Mouse (Mus musculus) cerebral cortex, adult 2 months (tissue): Measurements from ENCODE around the gene Glyr1.

ENCODE experiments used
- WGBS: fragments of 180-500 bp; shearing (Covaris S2); methylation state at CpG from one replicate; pipeline ENCODE4 v1.1.7; 2018; 5-methylcytosine and 5-hydroxymethylcytosine counted together

Gene Glyr1

DNA sequence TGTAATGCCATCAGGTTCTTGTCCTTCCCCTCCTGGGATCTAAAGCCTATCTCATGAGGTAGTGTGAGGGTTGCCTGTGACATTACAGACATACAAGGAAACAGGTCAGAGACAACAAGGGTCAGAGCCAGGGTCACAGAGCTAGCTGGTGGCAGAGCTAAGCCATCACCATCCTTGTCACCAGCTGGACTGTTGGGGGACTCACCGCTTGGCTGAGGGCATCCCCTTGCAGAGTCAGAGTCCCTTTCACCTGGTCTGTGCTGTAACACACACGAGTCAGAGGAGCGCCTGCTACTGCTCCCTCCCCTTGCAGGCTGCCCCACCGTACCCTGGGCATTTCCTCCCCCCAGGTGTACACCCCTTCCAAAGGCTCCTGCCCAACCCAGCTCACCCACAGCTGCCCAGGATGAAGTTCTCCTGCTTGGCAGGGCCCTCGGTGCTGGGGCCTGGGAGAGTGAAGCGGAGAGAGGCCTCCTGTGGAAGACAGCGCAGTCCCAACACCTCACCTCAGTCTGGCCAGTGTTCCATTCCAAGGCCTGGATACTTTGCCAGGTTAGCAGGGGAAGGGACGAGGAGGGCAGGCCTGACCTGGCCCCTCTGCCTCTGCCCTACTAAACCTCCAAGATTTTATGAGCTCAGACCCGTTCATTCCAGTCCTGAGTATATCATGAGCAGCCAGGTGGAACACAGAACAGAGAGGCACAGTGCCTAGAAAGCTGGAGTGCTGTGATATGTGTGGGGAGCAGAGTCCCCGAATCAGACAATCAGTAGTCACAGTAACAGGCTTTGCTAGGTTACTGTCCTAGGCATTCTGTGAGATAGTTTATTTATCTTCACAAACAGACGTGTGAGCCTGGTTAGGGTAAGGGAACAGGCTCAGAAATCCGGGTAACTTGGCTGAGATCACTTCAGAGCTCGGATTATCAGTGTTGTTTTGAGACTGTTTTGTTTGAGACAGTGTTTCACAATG lies 37.3 kb downstream of the Glyr1 start:
- WGBS = 45% methylated on average over 13 of the region's 13 CpGs

DNA sequence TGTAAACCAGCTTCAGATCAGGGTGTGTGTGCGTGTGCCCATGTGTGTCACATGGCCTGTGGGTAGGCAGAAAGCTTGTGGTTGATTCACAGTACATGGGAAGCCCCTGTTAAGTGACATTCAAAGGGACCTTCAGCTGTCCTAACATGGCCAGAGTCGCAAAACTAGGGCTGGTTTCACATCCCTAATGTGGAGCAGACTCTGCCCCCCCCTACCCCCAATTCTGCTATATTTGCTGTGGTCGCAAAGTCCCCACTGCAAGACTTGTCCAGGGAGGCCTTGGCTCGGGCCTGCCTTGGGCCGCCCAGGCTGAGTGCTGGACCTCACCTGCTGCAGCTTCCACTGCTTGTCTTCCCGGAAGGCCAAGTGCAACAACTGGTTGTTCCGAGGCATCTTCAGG lies 38.4 kb downstream of the Glyr1 start:
- 90% methylated on average over 7 of the region's 7 CpGs for WGBS

- 85% methylated on average over 10 of the region's 10 CpGs for WGBS
These were observed 39.2 kb downstream of the Glyr1 start for GRCm38 (mm10) chr16:5010371-5010935.

GRCm38 (mm10) chr16:5008076-5008475 lies 41.6 kb downstream of the Glyr1 start:
- 83% methylated on average over 12 of the region's 12 CpGs for whole genome bisulfite sequencing

DNA sequence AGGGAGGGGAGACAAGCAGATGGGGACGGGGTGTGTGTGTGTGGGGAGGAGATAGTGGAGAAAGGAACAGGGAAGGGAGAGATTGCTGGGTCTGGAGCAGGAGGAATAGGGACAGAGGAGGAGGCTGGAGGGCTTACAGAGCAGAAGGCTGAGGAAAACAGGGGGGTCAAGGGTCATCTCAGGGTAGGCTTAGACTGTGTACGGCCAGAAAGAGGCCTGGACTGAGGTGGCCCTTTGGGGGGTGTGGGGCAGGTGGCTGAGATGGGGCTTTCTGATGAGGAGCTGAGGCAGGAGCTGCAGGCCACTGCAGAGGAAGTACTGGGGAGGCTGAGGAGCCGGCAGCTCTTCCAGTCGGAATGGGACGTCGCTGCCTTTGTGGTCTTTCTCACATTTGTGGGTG lies 42.2 kb downstream of the Glyr1 start:
- 75% methylated on average over 6 of the region's 6 CpGs for WGBS

DNA sequence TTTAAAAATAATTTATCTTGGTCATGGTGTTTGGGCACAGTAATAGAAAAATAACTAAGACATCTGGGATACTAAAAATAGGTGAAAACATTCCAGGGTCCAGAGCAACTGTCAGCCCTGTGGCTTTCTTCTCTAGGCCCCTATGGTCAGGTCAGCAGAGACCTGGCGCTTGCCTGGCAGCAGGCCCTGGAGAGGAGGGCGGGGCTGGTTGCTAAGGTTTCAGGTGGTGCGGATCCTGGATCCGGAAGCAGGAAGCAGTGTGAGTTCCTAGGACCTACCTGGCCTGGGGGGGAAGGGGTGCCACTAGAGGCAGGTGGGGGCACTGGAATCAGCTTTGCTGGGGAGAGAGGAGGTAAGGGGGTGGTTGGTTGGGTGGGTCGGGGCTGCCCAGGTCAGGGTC lies 42.6 kb downstream of the Glyr1 start, which contains the start of gene Smim22:
TSS of gene Smim22 (plus strand) at position 222 of the 400 bp plus-strand sequence.
- WGBS = 74% methylated on average over 5 of the region's 5 CpGs

GRCm38 (mm10) chr16:5000611-5001010 lies 49.1 kb downstream of the Glyr1 start:
- 57% methylated on average over 3 of the region's 3 CpGs for WGBS

- 84% methylated on average over 1 of the region's 1 CpGs for WGBS
These were observed 50.7 kb downstream of the Glyr1 start for GRCm38 (mm10) chr16:4998984-4999383.

- 58% methylated on average over 3 of the region's 3 CpGs for WGBS
These were observed 52.1 kb downstream of the Glyr1 start, which contains the start of gene Sept12 for GRCm38 (mm10) chr16:4997553-4997952. Gene Sept12 (minus strand): TSS chr16:4997852.

- 75% methylated on average over 4 of the region's 4 CpGs for WGBS
These were observed 56.4 kb downstream of the Glyr1 start for GRCm38 (mm10) chr16:4993276-4993675.

- 92% methylated on average over 12 of the region's 12 CpGs for WGBS
These were observed 64.9 kb downstream of the Glyr1 start for GRCm38 (mm10) chr16:4984717-4985116.

DNA sequence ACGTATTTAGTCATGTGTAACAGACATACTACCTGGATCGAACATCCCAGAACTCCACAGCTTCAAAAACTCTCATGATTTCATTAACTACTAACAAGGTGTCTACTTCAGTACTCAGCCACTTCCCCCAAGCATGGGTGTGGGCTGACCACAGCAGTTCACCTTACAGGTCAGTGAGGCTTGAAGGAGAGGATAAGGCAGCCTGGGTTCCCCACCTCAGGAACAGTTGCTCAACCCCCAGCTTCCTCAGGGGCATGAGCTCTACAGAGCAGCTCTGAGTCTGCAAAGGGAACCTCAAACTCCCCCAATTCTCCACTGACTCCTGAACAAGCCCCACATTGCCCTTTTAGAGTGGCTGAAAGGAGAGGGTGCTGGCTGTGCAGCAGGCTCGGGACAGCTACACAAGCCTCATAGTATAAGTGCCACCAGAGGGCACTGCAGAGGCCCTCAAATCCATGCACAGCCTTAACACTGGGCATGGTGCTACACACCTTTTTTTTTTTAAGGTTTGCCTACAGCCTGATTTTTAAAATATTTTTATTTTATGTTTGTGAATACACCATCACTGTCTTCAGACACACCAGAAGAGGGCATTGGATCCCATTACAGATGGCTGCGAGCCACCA lies 69.8 kb downstream of the Glyr1 start:
- 79% methylated on average over 4 of the region's 4 CpGs for WGBS

DNA sequence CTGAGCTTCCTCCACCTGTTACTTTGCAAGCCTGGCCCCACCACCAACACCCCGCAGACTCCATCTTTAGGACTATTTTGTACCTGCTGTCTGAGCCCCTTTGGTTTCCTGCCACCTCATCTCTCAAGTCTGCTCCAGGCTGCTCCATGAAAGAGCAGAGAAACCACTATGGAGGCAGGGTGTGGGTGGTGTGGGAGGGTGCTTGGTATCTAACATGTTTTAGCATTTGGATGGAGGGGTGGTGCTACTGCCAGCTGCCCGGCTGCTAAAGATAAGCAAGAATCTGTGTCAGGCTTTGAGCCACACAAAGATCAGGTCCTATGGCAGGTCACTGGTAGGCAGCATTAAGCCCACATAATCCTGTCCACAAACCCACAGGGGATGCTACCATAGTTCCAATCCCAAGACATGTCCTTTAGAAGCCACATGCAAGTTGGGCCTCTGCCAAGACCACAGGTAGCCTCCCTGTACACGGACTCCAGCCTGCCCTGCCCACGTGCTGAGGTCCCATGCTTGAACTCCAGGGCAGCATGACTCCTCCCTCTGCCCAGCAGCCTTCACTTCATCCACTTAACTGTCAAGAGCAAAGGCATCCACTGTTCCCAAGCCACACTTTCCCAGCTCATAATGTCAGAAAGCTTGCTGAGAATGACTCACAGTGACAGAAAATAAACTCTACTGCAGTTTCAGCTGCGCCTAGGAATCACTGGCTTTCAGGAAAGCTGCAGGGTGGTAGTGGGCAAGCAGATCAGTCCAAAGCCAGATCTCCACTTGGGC lies 71.2 kb downstream of the Glyr1 start:
- WGBS = 36% methylated on average over 5 of the region's 5 CpGs

- WGBS = 36% methylated on average over 2 of the region's 2 CpGs
These were observed 73.5 kb downstream of the Glyr1 start for GRCm38 (mm10) chr16:4976180-4976579.

GRCm38 (mm10) chr16:4974521-4974920 lies 75.1 kb downstream of the Glyr1 start:
- 69% methylated on average over 5 of the region's 5 CpGs for WGBS

GRCm38 (mm10) chr16:4971626-4972025 lies 78.0 kb downstream of the Glyr1 start:
- WGBS = 82% methylated on average over 4 of the region's 4 CpGs

- WGBS = 87% methylated on average over 5 of the region's 5 CpGs
These were observed 80.4 kb downstream of the Glyr1 start for GRCm38 (mm10) chr16:4969055-4969843.

GRCm38 (mm10) chr16:4968426-4968825 lies 81.2 kb downstream of the Glyr1 start:
- 77% methylated on average over 3 of the region's 3 CpGs for WGBS

GRCm38 (mm10) chr16:4965392-4966129 lies 84.1 kb downstream of the Glyr1 start:
- 85% methylated on average over 8 of the region's 8 CpGs for WGBS

GRCm38 (mm10) chr16:4964731-4965391 lies 84.8 kb downstream of the Glyr1 start:
- WGBS = 13% methylated on average over 13 of the region's 13 CpGs
